Mouse (Mus musculus): ENCODE results near the gene Ralgps2.

Gene Ralgps2

GRCm38 (mm10) chr1:156769163-156769562, 170.3 kb downstream of the Ralgps2 start:
- no peak for DNase-seq (ENCODE audit: low spot score)

GRCm38 (mm10) chr1:156765311-156765710, 174.1 kb downstream of the Ralgps2 start:
- no peak for DNase-seq (ENCODE audit: low spot score)

DNA sequence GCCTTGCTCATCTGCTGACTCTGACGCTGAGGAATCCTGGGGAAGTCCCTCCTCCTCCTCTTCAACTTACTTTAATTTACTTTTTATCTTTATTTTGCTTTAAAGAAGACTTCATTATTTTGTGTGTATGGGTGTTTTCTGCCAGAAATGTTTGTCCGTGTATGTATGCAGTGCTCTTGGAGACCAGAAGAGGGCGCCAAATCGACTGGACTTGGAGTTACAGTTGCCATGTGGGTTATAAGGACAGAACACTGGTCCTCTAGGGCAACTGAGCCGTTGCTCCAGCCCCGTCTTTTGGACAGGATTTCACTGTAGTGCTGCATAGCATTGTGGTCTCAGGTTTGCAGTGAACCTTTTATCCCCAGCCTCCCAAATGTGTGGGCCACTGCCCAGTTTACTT, 174.8 kb downstream of the Ralgps2 start:
- DNase-seq (ENCODE audit: low spot score) = no peak

DNA sequence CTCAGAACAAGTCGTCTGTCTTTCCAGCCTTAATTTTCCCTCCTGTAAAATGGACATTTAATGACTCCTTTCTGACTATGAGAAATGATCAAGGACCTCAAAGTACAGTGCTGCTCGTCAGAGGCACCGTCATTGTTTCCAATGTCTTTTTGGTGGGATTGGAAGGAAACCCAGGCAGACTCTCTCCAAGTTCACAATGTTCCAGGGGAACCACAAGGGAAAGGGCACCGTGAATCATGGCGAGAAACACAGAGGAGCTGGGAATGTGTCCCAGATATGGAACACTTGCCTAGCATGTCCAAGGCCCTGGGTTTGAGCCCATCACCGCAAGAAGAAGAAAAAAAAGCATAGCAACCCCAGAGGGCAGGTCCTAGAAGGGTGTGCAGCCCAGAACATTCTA, 176.1 kb downstream of the Ralgps2 start:
- no peak for DNase-seq (ENCODE audit: low spot score)

- DNase-seq (ENCODE audit: low spot score) = no peak
These were observed 178.0 kb downstream of the Ralgps2 start for GRCm38 (mm10) chr1:156761430-156761801.

GRCm38 (mm10) chr1:156760549-156761429, 178.6 kb downstream of the Ralgps2 start:
- DNase-seq (ENCODE audit: low spot score) = no peak

GRCm38 (mm10) chr1:156758326-156758725, 181.1 kb downstream of the Ralgps2 start:
- DNase-seq (ENCODE audit: low spot score) = peak; percentile 52

GRCm38 (mm10) chr1:156754608-156755413, 184.6 kb downstream of the Ralgps2 start:
- DNase-seq (ENCODE audit: low spot score) = peak; percentile 24
